Mouse (Mus musculus) thymus, postnatal 25 days (tissue): ENCODE results near the gene Ccdc33.

Experiments used
- DNase-seq: peaks from one replicate; pipeline ENCODE4 v3.0.0; 2022

Gene Ccdc33

DNA sequence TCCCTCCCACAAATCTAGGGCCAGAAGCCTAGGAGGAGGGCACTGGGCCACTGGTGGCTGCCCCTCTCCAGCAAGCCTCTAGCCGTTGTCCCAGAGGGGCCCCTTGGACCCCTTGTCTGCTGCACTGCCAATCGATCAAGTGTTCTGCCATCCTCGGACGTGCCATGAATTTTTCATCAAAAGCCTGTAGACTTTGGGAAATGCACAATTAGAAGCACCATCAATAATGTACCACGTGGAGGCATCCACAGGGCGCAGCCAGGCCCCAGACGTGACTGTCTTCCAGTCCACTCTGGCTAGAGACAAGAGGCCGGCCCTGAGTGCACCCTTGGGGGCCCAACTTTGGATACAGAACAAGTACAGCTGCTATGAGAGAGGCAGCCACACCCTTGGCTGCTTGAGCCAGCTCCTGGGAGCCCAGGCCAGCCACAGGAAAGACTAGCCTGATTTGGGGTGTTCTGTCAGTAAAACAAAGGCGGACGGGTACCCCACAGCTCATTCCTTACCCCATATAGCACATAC lies 75.1 kb downstream of the Ccdc33 start:
- no peak for DNase-seq

DNA sequence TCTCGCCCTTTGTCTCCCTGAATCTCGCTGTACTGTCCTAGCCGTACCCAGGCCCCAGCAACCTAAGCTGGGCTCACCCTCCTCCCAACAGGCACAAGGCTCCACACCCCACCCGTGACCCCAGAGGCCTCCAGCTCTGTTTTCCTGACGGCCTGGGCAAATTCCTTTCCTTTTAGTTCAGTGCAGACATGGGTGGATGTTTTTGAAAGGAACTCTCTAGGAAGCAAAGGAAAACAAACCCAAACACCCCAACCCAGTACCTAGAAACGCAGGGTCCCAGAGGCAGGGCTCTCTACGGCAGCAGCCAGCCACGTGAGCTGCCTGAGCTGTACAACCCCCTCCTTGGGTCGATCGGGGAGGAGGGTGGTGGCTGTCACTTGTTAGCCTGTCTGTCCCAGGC lies 76.2 kb downstream of the Ccdc33 start:
- no peak for DNase-seq

DNA sequence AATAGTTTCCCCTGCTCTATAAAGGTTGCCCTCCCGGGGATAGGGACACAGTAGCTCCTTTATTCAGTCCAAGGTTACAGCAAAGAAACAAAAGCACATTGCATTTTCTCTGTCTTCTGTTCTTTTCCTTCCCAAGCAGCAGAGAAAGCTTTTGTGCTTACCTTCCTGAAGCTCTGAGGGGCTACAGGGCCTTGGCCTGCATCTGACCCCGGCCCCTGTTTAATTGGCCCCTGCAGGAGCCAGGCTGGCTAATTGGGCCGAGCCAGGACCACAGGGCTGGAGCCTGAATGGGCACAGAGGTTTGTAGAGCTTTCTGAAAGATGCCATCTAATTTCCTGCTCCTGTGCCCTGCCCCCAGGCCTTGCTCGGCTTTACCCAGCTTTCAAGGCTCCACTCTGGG lies 77.6 kb downstream of the Ccdc33 start:
- no peak for DNase-seq

DNA sequence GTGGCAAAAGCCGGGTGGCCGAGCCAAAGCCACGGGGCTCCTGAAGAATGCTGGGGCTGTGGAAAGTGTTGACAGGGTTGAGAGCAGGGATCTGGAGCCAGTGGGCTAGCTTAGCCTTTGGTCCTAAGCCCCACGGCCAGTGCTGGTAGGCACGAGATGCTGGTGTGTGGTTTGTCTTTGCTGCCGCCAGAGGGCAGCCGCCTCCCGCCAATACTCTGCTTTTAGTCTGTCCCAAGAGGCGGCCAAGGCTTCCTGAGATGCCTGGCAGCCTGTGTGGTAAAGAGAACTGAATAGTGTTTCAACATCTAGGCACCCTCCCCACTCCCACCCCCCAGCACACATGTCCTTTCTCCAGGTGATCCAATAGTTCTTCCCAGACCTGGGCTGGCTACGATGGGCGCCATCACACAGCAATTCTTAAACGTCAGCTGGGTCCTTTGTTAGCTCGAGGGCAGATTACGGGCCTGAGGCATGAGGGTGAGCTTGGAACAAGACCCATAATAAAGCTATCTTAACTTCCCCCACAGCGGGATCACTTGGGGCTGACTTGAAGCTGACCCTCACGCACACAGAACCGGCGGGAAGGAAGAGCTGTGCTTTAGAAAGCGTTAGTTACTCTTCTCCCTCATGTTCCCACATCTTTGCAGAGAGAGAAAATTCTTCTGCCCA lies 80.0 kb downstream of the Ccdc33 start:
- DNase-seq, result peak; percentile 64

DNA sequence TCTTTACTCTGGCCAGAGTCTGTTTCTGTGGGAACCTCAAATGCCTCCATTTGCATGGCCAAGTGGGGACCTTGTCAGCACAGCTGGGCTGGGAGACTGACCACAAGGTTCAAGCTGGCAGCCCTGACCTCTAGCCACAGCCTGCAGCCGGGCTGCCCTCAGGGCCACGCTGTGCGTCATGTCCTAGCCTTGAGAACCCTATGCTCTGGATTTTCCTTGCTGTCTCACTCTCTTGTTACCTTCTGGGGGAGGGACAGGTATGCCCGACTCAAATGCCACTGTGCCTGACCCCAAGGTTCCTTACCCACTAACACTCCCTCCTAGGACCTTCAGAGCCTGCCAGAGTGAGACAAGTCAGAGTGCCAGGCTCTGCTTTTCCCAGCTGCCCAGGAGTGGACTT lies 81.7 kb downstream of the Ccdc33 start:
- no peak for DNase-seq

DNA sequence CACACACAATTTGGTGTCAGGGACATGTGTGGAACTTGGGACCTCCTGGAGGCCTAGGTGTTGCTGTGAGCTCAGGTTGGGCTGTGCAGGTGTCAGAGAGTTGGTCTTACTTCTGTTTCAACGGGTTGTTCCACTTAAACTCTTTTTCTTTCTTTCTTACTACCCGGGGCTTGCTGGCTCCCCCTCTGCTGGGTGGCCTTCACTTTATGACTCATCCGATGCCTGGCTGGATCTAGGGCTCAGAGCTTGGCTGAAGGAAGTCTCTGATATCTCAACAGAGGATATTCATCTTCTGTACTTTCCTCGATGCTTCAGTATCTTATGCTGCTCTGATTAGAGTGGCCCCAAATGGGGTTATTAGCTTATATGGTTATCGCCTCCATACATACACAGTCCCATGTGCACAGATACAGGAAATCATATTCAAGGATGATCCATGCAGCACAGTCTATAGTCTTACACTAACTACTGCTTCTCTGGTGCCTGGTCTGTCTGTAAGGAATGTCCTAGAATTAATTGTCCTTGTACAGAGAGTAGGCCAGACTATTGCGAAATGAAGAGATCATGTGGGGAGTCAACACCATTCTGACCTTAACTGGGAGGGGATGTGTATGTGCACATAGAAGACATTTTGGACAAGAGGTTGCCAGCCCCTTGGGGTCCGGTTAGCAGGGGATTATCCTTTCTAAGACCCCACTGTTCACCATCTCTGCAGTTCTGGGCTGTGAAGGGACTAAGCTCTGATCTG lies 82.5 kb downstream of the Ccdc33 start:
- no peak for DNase-seq

DNA sequence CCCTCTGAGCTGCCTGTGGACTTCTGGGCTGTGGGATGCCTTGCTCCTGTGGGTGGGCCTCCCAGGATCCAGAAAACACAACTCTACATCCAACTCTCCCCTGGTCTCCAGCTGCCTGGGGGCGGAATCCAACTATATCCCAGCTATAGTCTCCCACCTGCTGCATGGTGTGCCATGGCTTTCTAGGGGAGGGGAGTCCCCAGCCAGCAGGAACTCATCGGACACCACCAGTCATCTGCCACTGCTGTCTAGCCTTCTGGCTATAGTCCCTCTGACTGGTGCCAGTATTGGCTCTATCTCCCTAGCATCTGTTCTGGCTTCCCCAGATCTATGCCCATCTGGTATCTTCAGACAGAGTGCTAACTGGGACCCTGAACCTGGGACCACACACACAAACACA lies 83.1 kb downstream of the Ccdc33 start:
- no peak for DNase-seq

DNA sequence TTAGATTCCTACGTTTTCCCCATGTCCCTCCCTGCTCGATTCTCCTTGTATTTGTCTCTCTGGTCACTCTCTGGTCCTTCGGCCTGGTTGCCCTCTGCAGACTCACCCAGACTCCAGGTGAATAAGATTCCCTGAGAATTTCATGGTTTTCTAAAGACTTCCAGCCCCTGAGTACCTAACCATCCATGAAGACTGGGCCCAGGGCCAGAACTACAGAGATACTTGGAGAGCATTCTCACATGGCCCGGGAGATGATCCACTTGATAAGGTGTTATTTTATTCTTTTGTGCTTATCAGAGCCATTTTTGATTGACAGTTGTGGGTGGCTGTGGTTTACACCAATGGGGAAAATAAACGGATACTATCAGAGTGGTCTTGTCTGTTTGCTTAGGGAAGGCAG lies 86.7 kb downstream of the Ccdc33 start:
- DNase-seq, result no peak

DNA sequence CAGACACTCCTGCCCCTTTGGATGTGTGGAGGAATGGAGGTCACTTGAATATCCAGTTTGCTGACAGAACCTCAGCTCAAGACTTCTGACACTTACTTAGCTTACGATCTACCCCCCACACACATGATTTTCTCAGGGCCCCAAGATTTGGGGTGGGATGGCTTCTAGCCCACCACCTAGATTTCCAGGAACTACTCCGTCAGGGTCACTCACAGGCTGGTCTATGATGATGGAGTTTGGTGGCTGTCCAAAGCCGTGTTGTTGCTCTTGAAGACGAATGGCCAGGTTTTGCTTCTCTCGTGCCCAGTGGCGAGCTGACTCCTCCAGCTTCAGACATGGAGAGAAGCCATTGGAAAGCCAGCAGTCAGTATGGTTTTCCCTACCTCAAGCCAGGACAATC lies 89.0 kb downstream of the Ccdc33 start:
- no peak for DNase-seq

DNA sequence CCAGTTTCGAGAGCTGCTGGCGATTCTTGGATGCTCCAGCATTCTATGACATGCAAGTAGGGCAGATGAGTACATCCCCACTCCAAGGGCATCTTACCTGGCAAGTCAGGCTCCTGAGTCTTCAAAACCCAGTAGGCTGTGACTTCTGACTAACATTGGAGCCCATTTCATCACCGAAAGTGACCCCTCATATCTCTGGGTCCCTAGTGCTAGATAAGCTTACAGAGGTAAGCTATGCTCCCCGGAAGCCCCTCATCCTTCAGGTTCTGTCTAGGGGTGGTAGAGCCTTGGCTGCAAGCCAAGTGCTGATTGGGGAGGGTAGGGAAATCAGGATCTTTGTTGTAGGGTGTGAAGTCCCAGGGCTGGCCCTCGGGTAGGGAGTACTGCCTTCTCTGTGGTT lies 89.8 kb downstream of the Ccdc33 start:
- DNase-seq, result no peak

DNA sequence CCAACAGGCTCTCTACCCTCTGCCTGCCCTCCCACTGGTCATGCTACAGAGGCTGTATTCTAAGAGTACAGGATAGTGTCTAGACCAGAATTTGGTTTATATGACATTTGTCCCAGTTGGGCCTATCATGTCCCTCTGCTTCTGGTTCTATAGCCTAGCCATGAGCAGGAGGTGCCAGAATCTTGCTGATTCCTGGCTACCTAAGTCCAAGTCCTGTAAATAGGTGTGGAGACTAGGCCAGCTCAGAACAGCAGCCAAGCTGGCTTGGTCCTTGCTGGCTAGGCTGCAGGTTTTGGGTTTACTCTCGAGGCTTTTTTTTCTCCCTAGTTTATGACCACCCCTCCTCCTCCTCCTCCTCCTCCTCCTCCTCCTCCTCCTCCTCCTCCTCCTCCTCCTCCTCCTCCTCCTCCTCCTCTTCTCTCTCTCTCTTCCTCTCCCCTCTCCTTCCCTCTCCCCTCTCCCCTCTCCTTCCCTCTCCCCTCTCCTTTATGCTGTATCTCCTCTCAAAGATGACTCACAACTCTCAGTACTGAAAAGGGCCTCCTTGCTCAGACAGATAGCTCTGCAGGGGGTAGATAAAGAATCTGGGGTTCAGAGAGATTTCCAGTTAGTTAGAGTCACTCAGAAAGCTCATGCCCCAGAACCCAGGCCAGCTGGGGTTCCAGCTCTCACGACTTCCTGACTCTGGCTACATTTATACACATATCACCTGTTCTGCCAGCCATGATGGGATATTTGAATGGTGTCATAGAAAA lies 91.0 kb downstream of the Ccdc33 start:
- no peak for DNase-seq

DNA sequence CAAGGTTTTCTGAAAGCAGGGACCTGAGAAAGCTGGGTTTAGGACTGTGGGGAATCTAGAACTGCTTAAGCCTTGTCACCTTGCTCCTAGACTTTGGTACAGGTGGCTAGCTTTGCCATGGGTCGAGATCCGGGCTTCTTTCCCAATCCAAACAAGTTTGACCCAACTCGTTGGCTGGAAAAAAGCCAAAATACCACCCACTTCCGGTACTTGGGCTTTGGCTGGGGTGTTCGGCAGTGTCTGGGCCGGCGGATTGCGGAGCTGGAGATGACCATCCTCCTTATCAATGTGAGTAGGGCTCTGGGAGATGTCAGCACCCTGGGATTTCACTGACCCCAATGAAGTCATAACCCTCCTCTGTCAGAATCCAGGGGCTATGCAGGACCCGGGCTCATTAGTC lies 92.6 kb downstream of the Ccdc33 start:
- DNase-seq, result no peak

DNA sequence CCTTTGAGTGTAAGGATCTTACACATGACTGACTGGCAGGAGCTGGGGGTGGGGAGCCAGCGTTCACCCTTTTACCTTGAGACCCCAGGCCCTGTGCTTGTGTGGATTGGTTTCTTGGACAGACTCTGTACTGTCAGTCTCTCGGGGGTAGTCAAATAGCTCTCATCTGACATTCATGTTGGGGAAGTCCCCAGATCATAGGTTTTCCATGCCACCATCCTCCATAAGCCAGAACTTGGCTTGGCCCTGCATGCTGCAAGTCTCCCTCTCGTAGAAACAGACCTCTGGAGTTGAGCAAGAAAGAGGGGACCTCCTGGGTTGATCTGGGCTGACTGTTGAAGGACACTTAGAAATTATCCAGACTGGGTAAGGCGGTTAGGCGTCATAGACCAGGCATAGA lies 100.2 kb downstream of the Ccdc33 start:
- DNase-seq, result no peak

DNA sequence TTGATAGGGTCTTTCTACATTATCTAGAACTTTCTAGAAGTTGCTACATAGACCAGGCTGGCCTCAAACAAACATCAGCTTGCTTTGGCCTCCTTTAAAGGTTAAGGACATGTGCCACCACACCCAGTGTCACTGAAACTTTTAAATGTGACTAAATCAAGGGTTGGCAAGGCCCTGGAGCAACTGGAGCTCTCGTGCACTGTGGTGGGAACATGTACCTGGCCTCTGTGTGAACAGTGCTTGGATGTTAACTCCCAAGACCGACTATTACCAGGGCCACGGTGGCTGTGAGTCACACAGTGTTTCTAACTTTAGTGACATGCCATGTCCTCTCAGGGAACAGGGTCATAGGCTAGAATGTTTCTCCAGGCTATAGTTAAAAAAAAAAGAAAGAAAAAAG lies 101.7 kb downstream of the Ccdc33 start:
- DNase-seq, result no peak

DNA sequence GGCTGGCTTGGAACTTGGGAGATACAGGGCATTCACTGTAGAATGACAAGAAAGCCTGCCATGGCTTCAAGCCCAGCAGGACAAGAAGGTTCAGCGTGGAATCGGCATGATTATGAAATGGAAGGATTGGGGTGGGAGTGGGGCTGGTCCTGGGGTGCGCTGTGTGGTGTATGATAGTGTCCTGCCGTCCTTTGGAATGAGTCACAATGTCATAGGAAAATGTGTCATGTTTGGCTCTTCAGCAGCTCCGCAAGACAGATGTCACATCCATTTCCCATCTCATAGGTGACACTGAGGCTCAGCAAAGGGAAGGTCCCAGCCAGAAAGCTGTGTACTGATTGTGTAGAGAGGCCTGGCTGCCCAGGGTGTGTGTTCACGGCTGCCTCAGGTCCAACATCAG lies 102.8 kb downstream of the Ccdc33 start:
- DNase-seq, result no peak

DNA sequence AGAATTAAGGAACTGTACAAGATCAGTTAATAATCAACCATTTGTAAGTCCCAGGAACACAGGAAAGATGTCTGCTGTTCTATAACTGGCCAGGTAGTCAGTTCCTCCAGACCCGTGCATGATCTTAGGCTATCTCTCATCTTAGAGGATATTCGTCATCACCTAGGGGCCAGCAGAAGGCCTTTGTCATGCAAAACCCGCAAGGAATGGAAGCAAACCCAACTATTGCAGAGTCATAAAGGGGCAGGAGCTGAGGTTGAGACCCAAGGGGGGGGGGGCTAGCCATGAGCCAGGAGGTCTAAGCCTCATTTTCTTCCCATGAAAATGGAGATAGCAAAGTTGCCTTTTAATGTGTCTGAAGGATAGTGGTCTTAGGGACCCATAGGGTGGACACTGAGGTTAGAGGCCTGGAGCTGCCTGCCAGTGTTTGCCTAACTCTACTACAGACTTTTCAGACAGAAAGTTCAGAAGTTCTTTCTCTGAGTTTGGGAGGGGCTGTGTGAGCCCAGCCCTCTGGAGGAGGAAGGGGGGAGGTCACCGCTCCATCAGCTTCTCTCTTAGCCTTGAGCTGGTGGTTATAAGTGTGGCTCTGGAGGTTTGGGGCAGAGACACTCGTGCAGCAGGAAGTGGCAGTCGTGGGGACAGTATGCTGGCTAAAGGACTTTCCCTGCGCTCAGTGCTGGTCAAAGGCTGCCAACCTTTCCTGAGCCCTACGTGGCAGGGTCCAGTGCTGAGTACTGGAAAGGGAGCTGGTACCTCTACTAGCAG lies 104.0 kb downstream of the Ccdc33 start:
- no peak for DNase-seq

DNA sequence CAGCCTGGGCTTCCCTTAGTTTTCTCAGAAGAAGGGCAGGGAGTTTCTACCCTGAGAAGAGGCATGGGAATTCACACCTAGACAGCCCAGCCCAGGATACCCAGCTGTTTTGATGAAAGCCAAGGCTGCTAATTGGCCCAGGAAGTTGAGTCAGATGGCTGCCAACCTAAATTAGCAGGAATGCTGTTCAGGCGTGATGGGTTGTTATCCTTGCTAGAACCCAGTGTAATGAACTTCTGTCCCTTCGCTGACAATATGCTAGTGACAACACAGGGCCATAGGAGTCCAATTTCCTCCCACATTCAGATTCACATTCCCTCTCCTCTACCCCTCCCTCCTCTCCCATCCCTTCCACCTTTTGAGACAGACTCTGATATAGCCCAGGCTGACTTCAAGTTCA lies 105.7 kb downstream of the Ccdc33 start:
- no peak for DNase-seq

DNA sequence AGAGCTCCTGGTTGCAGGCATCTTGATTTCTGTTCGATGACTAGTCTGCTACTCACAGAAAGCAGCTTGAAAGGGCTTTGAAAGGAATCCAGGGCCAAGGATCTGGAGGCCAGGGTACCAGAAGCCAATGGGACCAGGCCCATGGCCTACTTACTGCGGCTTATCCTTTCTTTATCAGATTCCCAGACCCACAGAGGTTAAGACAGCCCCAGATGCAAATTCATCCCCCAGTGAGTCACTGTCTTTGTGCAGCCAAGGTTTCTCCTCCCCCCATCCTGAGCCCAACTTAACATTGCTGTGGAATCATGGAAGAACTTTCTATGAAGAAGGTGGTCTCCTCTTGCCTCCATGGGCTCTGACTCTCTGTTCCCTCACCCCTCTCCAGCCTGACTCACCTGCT lies 106.1 kb downstream of the Ccdc33 start:
- DNase-seq, result no peak

DNA sequence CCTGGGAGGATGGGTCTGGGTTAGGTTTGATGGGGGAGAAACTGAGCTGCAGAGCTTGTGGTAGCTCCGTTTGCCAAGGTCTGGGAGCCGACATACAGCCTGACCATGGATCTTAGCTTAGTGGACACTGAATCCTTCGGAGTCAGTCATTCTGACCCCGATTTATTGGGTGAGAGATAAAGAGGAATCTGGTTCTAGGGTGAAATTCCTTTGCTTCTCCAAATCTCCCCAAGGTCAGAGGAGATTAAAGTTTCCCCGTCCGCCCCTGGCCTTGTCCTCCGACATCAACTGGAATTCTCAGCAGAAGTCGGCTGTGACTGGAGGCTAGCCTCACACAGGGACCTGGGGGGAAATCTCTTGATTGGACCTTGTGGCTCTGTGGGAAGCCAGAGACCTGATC lies 107.1 kb downstream of the Ccdc33 start:
- no peak for DNase-seq

DNA sequence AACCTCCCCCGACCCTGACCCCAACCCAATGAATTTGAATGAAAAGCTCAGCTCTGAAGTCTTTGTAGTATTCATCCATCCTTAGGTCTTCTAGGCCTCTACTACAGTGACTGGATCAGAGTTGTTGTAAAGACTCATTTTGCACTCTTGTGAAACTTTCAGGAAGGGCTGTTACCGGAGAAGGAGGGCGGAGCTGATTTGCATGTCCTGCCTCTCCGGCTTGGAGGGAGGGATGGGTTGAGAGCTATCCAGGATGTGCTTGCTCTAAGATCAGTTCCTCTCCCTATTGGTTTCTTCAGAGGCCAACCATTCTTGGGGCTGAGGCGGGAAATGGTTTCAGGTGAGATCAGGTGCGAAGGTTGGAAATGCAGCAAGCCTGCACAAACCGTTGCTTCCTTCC lies 107.6 kb downstream of the Ccdc33 start:
- DNase-seq, result no peak

DNA sequence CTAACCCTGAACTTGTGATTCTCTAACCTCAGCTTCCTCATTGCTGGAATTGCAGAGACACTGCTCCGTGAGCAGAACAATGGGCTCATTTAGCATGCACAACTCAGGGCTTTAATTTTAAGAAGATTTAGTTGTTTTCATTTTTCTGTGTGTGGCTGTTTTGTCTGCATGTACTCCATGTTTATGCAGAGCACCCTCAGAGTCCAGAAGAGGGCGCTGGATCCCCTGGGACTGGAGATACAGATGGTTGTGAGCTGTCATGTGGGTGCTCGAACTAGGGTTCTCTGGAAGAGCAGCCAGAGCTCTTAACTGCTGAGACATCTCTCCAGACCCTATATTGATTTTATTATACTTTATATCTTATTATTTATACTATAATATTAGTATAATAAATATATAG lies 109.0 kb downstream of the Ccdc33 start:
- DNase-seq, result no peak

DNA sequence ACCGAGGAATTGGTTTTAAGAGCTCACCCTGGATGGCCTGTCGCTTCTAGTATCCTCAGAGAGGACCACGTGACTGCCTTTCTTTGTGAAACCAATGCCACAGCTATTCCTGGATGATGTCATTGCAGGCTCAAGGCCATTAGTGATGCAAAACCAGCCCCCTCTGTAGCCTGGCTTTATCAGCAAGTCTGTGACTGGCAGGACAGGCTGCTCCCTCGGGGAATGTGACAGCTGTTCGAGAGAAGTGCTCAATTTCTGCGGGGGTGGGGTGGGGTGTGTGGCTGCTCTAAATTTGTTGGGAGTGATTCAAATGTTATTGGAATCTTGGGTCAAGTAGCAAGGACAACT lies 109.6 kb downstream of the Ccdc33 start:
- DNase-seq, result no peak

DNA sequence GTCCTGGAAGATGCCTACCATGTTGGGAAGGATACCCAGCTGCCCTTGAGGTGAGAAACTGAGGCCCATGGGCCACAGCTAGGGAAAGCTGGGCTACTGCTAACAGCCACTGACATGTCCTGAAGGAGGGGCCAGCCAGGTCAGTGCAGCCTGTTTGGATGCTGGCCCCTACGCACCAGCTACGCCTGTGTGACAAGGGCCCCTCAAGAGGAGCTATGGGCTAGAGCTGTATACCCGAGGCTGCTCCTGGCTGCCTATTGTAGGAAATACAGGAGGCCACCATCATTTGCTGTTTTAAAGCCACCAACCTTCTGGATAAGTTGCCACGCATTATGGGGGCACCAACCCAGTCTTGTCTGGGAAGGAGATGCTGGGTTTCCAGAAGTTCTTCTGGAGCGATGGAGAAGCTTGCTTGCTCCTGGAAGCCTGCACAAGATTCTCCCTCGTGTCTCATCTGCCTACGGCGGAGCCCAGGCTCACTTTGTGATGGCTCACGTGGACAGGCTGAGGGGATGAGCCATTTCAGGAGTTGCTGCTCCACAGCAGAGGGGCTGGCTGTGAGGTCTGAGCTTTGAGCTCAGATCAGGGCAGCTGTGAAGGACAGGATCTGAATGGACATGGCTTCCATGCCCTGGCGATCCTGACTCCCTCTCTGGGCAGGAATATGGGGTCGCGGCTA lies 110.1 kb downstream of the Ccdc33 start:
- DNase-seq, result no peak
